In genomic region chr11:121420379-121420778, GRCm38 (mm10) we compare ENCODE assay signal across 8 mouse cellular contexts. TPM values are rescaled to one million over a fixed set of nuclear protein-coding genes. Genes with fewer than 3 reads are reported as not detected.
DNase-seq lines count a peak whose midpoint lies in the region; ATAC-seq and TF ChIP-seq lines count a peak whose summit lies in the region.

No protein-coding gene starts in this region.

- no peaks in the 10 kb centered on the region for H3K36me3 ChIP-seq in heart, embryonic 12.5 days
- peaks cover 0 to 2% of the 10 kb centered on the region in 2 experiments for H3K36me3 ChIP-seq in CH12.LX (replicated peaks in 1 of 2; ENCODE audit: control insufficient read depth in 1 of 2, insufficient read depth in 1 of 2, low read length in 1 of 2)
- no peaks in the 10 kb centered on the region for H3K36me3 ChIP-seq in forebrain, embryonic 13.5 days (ENCODE audit: poor library complexity, severe bottlenecking)
- peaks cover 13% of the 10 kb centered on the region for H3K36me3 ChIP-seq in liver, embryonic 14.5 days (replicated peaks; ENCODE audit: control insufficient read depth, insufficient read depth, low read depth)

- intact Hi-C loops in heart, postnatal 10 days (cut with DNase I), result loop anchor here (5.0 kb wide), 1 partner anchor 68 kb away; the partner anchor contains the start of gene Wdr45b

- no peak overlapping the region for H3K27ac ChIP-seq in heart, embryonic 12.5 days (ENCODE audit: poor library complexity, severe bottlenecking)
- no peak overlapping the region for H3K27ac ChIP-seq in CH12.LX (ENCODE audit: insufficient read depth, low read depth)
- no peak overlapping the region for H3K27ac ChIP-seq in forebrain, embryonic 13.5 days
- peak overlapping the region; percentile 84 for H3K27ac ChIP-seq in liver, embryonic 14.5 days

- TF ChIP-seq EP300 in CH12.LX (IDR thresholded peaks at IDR 0.05; ENCODE audit: low read length), result no peak
- no peak for TF ChIP-seq EP300 in liver, embryonic 14.5 days (IDR thresholded peaks at IDR 0.05; ENCODE audit: low read depth)

- in situ Hi-C loops in CH12.LX (cut with MboI; ENCODE audit: low pct_ligation_motif_present, low pct_unique_long_range_greater_than_20kb, low sequenced_read_pairs), result no loop called here

- 0 out of 2 replicates have a peak, but pooled peaks cover 3% of the 10 kb centered on the region for H3K27me3 ChIP-seq in heart, embryonic 12.5 days (replicated peaks)
- H3K27me3 ChIP-seq in CH12.LX (replicated peaks), result no peaks in the 10 kb centered on the region
- H3K27me3 ChIP-seq in forebrain, embryonic 13.5 days, result no peaks in the 10 kb centered on the region
- no peaks in the 10 kb centered on the region; the same call in 1 of the 2 replicates for H3K27me3 ChIP-seq in liver, embryonic 14.5 days (ENCODE audit: control insufficient read depth, insufficient read depth, low read length)

- no peak for TF ChIP-seq CTCF in CH12.LX (conservative IDR thresholded peaks at IDR 0.05 in 1 of 2, IDR thresholded peaks at IDR 0.05 in 1 of 2; ENCODE audit: low read depth in 2 of 2, low read length in 2 of 2)
- TF ChIP-seq CTCF in liver, embryonic 14.5 days (IDR thresholded peaks at IDR 0.05; ENCODE audit: low read depth), result no peak

- peak overlapping the region; percentile 58; the same call in 1 of the 2 replicates for H3K9ac ChIP-seq in heart, embryonic 12.5 days
- H3K9ac ChIP-seq in CH12.LX (ENCODE audit: insufficient read depth, low read depth), result peak overlapping the region; percentile 53; the same call in 1 of the 2 replicates
- no peak overlapping the region; the same call in 1 of the 2 replicates for H3K9ac ChIP-seq in forebrain, embryonic 13.5 days
- H3K9ac ChIP-seq in liver, embryonic 14.5 days (replicated peaks), result peak overlapping the region; percentile 68

- dilution Hi-C loops in CH12.LX (cut with MboI; ENCODE audit: extremely low pct_ligation_motif_present, extremely low pct_unique_long_range_greater_than_20kb, low sequenced_read_pairs), result no loop called here

- DNase-seq in heart, postnatal 10 days, result no peak
- DNase-seq in CH12.LX (ENCODE audit: extremely low read depth), result peak; percentile 16
- DNase-seq in liver, embryonic 14.5 days (ENCODE audit: low read depth in 3 of 3, low spot score in 3 of 3), result no peak
- DNase-seq in right cerebral cortex, adult 18-20 months, result no peak
- DNase-seq in adrenal gland, postnatal 4 days (ENCODE audit: low spot score in 2 of 2), result no peak

- no peaks in the 10 kb centered on the region for H3K79me2 ChIP-seq in CH12.LX (replicated peaks; ENCODE audit: control insufficient read depth, extremely low read depth, insufficient read depth, poor library complexity, severe bottlenecking)

- no peak for ATAC-seq in heart, embryonic 12.5 days (ENCODE audit: insufficient number of reproducible peaks, low FRiP score)
- ATAC-seq in forebrain, embryonic 13.5 days, result no peak
- no peak for ATAC-seq in liver, embryonic 14.5 days (ENCODE audit: insufficient read depth)
- ATAC-seq in erythroid progenitor cell, adult 5-6 weeks (replicated peaks; ENCODE audit: low FRiP score, poor library complexity, severe bottlenecking), result no peak

- 54% methylated on average over 5 of the region's 5 CpGs for WGBS in heart, embryonic 12.5 days
- 58% methylated on average over 5 of the region's 5 CpGs for WGBS in forebrain, embryonic 13.5 days
- WGBS in liver, embryonic 14.5 days (ENCODE audit: insufficient replicate concordance), result 50% methylated on average over 5 of the region's 5 CpGs

- no peaks in the 10 kb centered on the region for H3K9me3 ChIP-seq in heart, embryonic 12.5 days (replicated peaks)
- no peaks in the 10 kb centered on the region for H3K9me3 ChIP-seq in CH12.LX (replicated peaks; ENCODE audit: low read length)
- H3K9me3 ChIP-seq in forebrain, embryonic 13.5 days (replicated peaks), result no peaks in the 10 kb centered on the region
- H3K9me3 ChIP-seq in liver, embryonic 14.5 days (ENCODE audit: control insufficient read depth, low read length), result no peaks in the 10 kb centered on the region

- TF ChIP-seq RAD21 in CH12.LX (IDR thresholded peaks at IDR 0.05; ENCODE audit: low read depth, low read length), result no peak

- TF ChIP-seq POLR2A in CH12.LX (IDR thresholded peaks at IDR 0.05; ENCODE audit: low read depth, low read length), result no peak

- H3K4me3 ChIP-seq in heart, embryonic 12.5 days, result peak overlapping the region; percentile 87
- H3K4me3 ChIP-seq in CH12.LX (replicated peaks in 1 of 3; ENCODE audit: low read depth in 2 of 3, low read length in 2 of 3, poor library complexity in 1 of 3), result peak overlapping the region in 2 of 3 experiments; percentile 66 to 77
- H3K4me3 ChIP-seq in forebrain, embryonic 13.5 days, result peak overlapping the region; percentile 74
- peak overlapping the region in 1 of 2 experiments; percentile 87; a peak in 2 of 4 replicates for H3K4me3 ChIP-seq in liver, embryonic 14.5 days (ENCODE audit: insufficient read depth in 1 of 2, low read depth in 2 of 2, low read length in 2 of 2)

- H3K4me2 ChIP-seq in heart, embryonic 12.5 days, result peak overlapping the region; percentile 83
- peak overlapping the region; percentile 76 for H3K4me2 ChIP-seq in CH12.LX (ENCODE audit: insufficient read depth, low read depth, poor library complexity, severe bottlenecking)
- peak overlapping the region; percentile 84 for H3K4me2 ChIP-seq in forebrain, embryonic 13.5 days
- H3K4me2 ChIP-seq in liver, embryonic 14.5 days (ENCODE audit: low read depth), result peak overlapping the region; percentile 84

- H3K4me1 ChIP-seq in heart, embryonic 12.5 days (replicated peaks), result peaks cover 12% of the 10 kb centered on the region
- peaks cover 2 to 16% of the 10 kb centered on the region in 2 experiments for H3K4me1 ChIP-seq in CH12.LX (ENCODE audit: control insufficient read depth in 1 of 2, insufficient read depth in 2 of 2)
- H3K4me1 ChIP-seq in forebrain, embryonic 13.5 days, result peaks cover 17% of the 10 kb centered on the region
- H3K4me1 ChIP-seq in liver, embryonic 14.5 days (replicated peaks; ENCODE audit: control insufficient read depth in 2 of 2, insufficient read depth in 2 of 2, low read length in 1 of 2), result peaks cover 19 to 29% of the 10 kb centered on the region in 2 experiments

TF ChIP-seq in CH12.LX, 34 proteins besides CTCF, POLR2A, EP300 and RAD21 (continues in another document):
- peak; percentile 78 for TF ChIP-seq MYC (IDR thresholded peaks at IDR 0.05; ENCODE audit: low read depth, low read length)

RNA-seq across cellular contexts. Expression of gene Fn3krp, which starts 0.8 kb away (rescaled TPM):
- 4.1 and 4.3 TPM in 2 replicates for polyA plus RNA-seq in heart, embryonic 12.5 days (2016; fragmentation: Nextera tagmentation; extraction: Ambion mirVana)
- total RNA-seq in heart, postnatal 10 days (2021), result 1 to 10 TPM; 6.0 to 8.3 TPM
- total RNA-seq in CH12.LX (2012; rRNA removed), result 9.8 and 11.2 TPM in 2 replicates
- 9.7 and 11.2 TPM in 2 replicates for total RNA-seq in CH12.LX (2014; rRNA removed)
- polyA plus RNA-seq in CH12.LX (2012; ENCODE audit: insufficient read length, low read depth), result 3.6 and 3.8 TPM in 2 replicates
- polyA plus RNA-seq in forebrain, embryonic 13.5 days (2015; fragmentation: Nextera tagmentation; extraction: Ambion mirVana), result 10.3 and 11.0 TPM in 2 replicates
- polyA plus RNA-seq in liver, embryonic 14.5 days (2012; rRNA removed), result 19.9 and 24.4 TPM in 2 replicates
- 23.5 and 24.2 TPM in 2 replicates for polyA plus RNA-seq in liver, embryonic 14.5 days (2014; fragmentation: Nextera tagmentation; extraction: Ambion mirVana)
- total RNA-seq in adrenal gland, postnatal 4 days (2021), result 10 to 100 TPM; 14.8 to 16.1 TPM
- total RNA-seq in erythroid progenitor cell, adult 5-6 weeks (2015; ENCODE audit: low replicate concordance), result 107 and 114 TPM in 2 replicates
- 161 and 188 TPM in 2 replicates for total RNA-seq in erythroid progenitor cell, adult 5-6 weeks (2017; ENCODE audit: low replicate concordance)

RNA-seq across cellular contexts. Expression of gene Fn3k, which starts 14.3 kb away (rescaled TPM):
- 6.2 TPM in 2 replicates for polyA plus RNA-seq in heart, embryonic 12.5 days (2016; fragmentation: Nextera tagmentation; extraction: Ambion mirVana)
- 10 to 100 TPM; 17.3 to 22.8 TPM for total RNA-seq in heart, postnatal 10 days (2021)
- total RNA-seq in CH12.LX (2012; rRNA removed) (0.04 TPM in 1 of 2 replicates, not detected in the other), CH12.LX (2014; rRNA removed) (not detected in 2 replicates)
- not detected in 2 replicates for polyA plus RNA-seq in CH12.LX (2012; ENCODE audit: insufficient read length, low read depth)
- 2.3 and 2.5 TPM in 2 replicates for polyA plus RNA-seq in forebrain, embryonic 13.5 days (2015; fragmentation: Nextera tagmentation; extraction: Ambion mirVana)
- 34.9 and 39.9 TPM in 2 replicates for polyA plus RNA-seq in liver, embryonic 14.5 days (2012; rRNA removed)
- 49.9 and 51.4 TPM in 2 replicates for polyA plus RNA-seq in liver, embryonic 14.5 days (2014; fragmentation: Nextera tagmentation; extraction: Ambion mirVana)
- total RNA-seq in adrenal gland, postnatal 4 days (2021), result 1 to 10 TPM; 5.3 to 5.4 TPM
- 245 and 327 TPM in 2 replicates for total RNA-seq in erythroid progenitor cell, adult 5-6 weeks (2015; ENCODE audit: low replicate concordance)
- total RNA-seq in erythroid progenitor cell, adult 5-6 weeks (2017; ENCODE audit: low replicate concordance), result 308 and 310 TPM in 2 replicates

RNA-seq across cellular contexts. Expression of gene Tbcd, which starts 31.4 kb away (rescaled TPM):
- polyA plus RNA-seq in heart, embryonic 12.5 days (2016; fragmentation: Nextera tagmentation; extraction: Ambion mirVana), result 24.4 and 26.6 TPM in 2 replicates
- 10 to 100 TPM; 18.9 to 19.9 TPM for total RNA-seq in heart, postnatal 10 days (2021)
- total RNA-seq in CH12.LX (2012; rRNA removed) (85.6 and 86.7 TPM in 2 replicates), CH12.LX (2014; rRNA removed) (57.7 and 62.1 TPM in 2 replicates)
- 70.4 and 73.3 TPM in 2 replicates for polyA plus RNA-seq in CH12.LX (2012; ENCODE audit: insufficient read length, low read depth)
- polyA plus RNA-seq in forebrain, embryonic 13.5 days (2015; fragmentation: Nextera tagmentation; extraction: Ambion mirVana), result 45.2 and 50.0 TPM in 2 replicates
- polyA plus RNA-seq in liver, embryonic 14.5 days (2012; rRNA removed), result 15.0 and 20.4 TPM in 2 replicates
- 15.6 and 17.2 TPM in 2 replicates for polyA plus RNA-seq in liver, embryonic 14.5 days (2014; fragmentation: Nextera tagmentation; extraction: Ambion mirVana)
- total RNA-seq in adrenal gland, postnatal 4 days (2021), result 10 to 100 TPM; 45.0 to 46.3 TPM
- 84.7 and 94.8 TPM in 2 replicates for total RNA-seq in erythroid progenitor cell, adult 5-6 weeks (2015; ENCODE audit: low replicate concordance)
- total RNA-seq in erythroid progenitor cell, adult 5-6 weeks (2017; ENCODE audit: low replicate concordance), result 90.7 and 125 TPM in 2 replicates

RNA-seq across cellular contexts. Expression of gene Rab40b, which starts 32.3 kb away (rescaled TPM):
- 3.8 and 4.4 TPM in 2 replicates for polyA plus RNA-seq in heart, embryonic 12.5 days (2016; fragmentation: Nextera tagmentation; extraction: Ambion mirVana)
- 1 to 10 TPM; 2.1 to 2.8 TPM for total RNA-seq in heart, postnatal 10 days (2021)
- not detected in 2 replicates for total RNA-seq in CH12.LX (2012; rRNA removed)
- total RNA-seq in CH12.LX (2014; rRNA removed), result not detected in 2 replicates
- polyA plus RNA-seq in CH12.LX (2012; ENCODE audit: insufficient read length, low read depth), result not detected in 2 replicates
- 4.1 and 4.3 TPM in 2 replicates for polyA plus RNA-seq in forebrain, embryonic 13.5 days (2015; fragmentation: Nextera tagmentation; extraction: Ambion mirVana)
- 0.14 and 0.30 TPM in 2 replicates for polyA plus RNA-seq in liver, embryonic 14.5 days (2012; rRNA removed)
- polyA plus RNA-seq in liver, embryonic 14.5 days (2014; fragmentation: Nextera tagmentation; extraction: Ambion mirVana), result 0.21 and 0.55 TPM in 2 replicates
- total RNA-seq in adrenal gland, postnatal 4 days (2021), result 1 to 10 TPM; 5.5 to 7.7 TPM
- not detected in 2 replicates for total RNA-seq in erythroid progenitor cell, adult 5-6 weeks (2015; ENCODE audit: low replicate concordance)
- 0.90 TPM in 1 of 2 replicates, not detected in the other for total RNA-seq in erythroid progenitor cell, adult 5-6 weeks (2017; ENCODE audit: low replicate concordance)

Comparison
In these comparisons a context has a peak if more than half of its experiments do, and no peak if none do; other contexts are left out.
1. RNA of gene Fn3krp, which starts 0.8 kb away (total RNA-seq): 107 to 188 TPM in erythroid progenitor cell, adult 5-6 weeks; 14.8 to 16.1 TPM in adrenal gland, postnatal 4 days, 9.7 to 11.2 TPM in CH12.LX and 6.0 to 8.3 TPM in heart, postnatal 10 days; every median in the first group is over 4 times any median in the second.
2. RNA of gene Fn3k, which starts 14.3 kb away (total RNA-seq): 245 to 327 TPM in erythroid progenitor cell, adult 5-6 weeks; 17.3 to 22.8 TPM in heart, postnatal 10 days, 5.3 to 5.4 TPM in adrenal gland, postnatal 4 days and 0.04 TPM in CH12.LX; every median in the first group is over 10 times any median in the second.
3. Peak in every context shown above with its lines, with median percentiles within 50 percentile points of each other: H3K4me2 ChIP-seq.